Mouse (Mus musculus): ENCODE results near the gene 3110040N11Rik.
A peak's percentile ranks its signal among the peaks of the same experiment; 100 is the strongest.

The 3110040N11Rik gene

DNA sequence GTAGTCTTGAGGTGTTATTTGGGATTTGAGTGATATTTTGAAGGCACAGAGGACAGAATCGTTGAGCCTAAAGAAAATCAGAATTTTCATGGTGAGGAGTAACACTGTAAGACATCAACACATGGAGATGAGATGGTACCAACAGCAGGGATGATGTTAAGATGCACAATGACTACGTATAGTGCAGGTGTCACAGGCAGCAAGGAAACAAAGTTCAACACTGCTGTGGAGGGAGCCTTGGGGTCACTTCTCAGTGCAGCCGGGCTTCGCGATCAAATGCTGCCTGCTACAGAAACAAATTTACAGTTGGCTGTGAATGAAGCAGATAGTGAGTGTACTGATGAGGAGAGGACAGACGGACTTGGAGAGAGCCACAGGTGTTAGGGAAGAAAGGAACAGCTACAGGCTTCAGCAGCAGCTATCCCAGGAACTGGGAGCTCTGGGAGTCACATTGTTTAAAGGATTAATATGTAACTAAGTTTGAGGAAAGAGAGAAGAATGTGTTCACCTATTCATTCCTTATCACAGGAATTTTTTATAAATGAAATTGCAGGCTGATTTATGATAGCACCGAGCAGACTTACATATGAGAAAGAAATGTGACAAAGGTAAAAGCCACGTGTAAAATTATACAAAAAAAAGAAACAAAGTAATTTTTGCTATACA lies 50.4 kb downstream of the 3110040N11Rik start:
- DNase-seq (ENCODE audit: low read depth): no peak

GRCm38 (mm10) chr7:81735300-81736048 lies 53.8 kb downstream of the 3110040N11Rik start:
- DNase-seq (ENCODE audit: low read depth): peak; percentile 17

- no peak for DNase-seq (ENCODE audit: low read depth)
Measured at GRCm38 (mm10) chr7:81732183-81733089, 56.8 kb downstream of the 3110040N11Rik start.

Data from NIH3T3 (cell line).